Mouse (Mus musculus) ES-Bruce4 (cell line): ENCODE measurements around the gene Gm1123.

Experiments
- CTCF ChIP-seq: IDR thresholded peaks from one replicate; pipeline ENCODE4 v1.8.1; 2011; ENCODE audit warnings: low read depth, low read length
- EP300 ChIP-seq: IDR thresholded peaks from 2 replicates; pipeline ENCODE4 v1.6.1; 2011; ENCODE audit warnings: low read depth, low read length; ENCODE audit not compliant: insufficient read depth
- POLR2A ChIP-seq: IDR thresholded peaks from one replicate; pipeline ENCODE4 v1.8.1; 2011; ENCODE audit warnings: low read length; ENCODE audit not compliant: insufficient read depth

DNA sequence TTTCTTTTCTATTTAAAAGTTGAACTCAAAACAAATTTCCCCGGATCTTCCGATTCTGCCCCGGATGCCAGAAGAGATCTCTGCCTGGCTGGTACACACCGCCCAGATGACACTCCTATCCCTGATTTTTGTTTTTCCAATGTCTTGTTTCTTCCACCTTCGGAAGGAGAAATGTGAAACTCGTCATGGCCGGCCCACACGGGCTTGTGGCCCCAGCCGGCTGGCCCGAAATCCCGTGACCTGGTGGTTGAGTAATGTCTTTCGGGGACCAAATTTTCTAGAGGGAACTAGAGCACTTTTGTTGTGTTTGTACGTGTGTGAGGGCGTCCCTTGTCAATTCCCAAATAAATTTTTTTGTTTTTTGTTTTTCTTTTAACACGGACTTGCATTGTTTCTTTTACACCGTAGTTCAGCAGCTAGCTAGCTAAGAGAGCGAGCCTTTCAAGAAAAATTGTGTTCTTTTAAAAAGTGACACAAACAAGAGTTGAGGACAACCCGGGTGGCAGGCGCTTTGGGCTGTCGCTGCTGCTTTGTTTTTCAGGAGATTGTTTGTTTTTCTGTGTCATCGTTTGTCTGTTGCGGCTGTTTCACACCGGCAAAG is 77.7 kb downstream of the Gm1123 start:
- TF ChIP-seq POLR2A (no peak), CTCF (no peak), EP300 (no peak)
